Mouse (Mus musculus) kidney, adult 9 months (tissue): Measurements from ENCODE around the gene Erbb3.
"Not testable (repeated sequence)": the region's sequence is repeated elsewhere in the genome, so short reads cannot be mapped to it uniquely, and the experiment has no call there.

Experiments
- DNase-seq: peaks from one replicate; pipeline ENCODE4 v3.0.0; 2022

Gene Erbb3

DNA sequence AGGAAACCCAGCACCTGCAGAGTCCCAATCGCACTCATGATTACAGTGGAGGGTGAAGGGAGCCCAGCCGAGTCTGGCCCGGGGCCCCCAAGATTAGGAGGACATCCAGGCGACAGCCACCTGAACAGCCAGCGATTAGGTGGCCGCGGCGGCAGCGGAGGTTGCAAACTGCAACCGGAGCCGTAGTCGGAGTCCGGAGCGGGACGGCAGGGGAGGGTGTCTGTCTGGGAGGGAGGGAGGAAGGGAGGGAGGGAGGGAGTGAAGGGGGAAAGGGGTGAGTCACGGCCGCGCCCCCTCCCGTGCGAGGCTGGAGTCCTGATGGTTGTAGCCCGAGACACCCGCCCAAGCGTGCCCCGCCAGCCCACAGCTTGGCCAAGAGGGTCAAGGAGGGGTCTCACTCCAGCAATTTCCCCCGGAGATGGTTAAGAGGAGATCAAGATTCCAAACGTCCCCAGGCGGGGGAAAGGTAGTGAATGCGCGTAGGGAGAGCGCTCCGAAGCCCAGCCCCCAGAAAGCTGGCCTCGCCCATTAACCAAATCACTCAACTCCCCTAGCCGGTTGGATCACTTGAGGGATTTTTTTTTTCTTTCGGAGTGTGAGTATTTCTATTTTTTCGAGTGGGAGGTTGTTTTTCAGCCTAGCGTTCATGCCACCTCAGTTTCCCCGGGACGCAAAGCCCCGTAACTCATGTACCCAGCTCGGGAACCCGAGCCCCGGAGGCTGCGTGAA lies at the start of gene Erbb3:
Gene Erbb3 (minus strand): TSS at position 189 of the 729 bp plus-strand sequence.
- DNase-seq: peak; percentile 85

DNA sequence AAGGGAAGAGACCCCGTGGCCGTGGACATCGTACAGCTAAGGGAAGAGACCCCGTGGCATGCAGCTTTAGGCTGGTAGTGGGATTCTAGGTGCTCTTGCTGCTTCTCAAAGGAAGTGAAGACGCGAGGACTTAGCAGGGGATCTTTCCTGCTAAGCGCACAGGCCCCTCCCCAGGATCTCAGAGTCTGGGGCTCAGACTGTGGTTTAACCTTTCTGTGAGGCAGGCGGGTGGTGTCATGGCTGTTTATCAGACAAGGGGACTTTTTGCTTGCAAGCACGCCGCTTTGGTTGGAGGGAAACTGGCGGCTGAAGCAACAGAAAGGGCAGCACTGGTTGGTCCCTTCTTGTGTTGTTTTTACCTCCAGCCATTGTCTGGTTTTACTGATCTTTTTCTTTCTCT lies 47.6 kb upstream of the Erbb3 start:
- DNase-seq: no peak

DNA sequence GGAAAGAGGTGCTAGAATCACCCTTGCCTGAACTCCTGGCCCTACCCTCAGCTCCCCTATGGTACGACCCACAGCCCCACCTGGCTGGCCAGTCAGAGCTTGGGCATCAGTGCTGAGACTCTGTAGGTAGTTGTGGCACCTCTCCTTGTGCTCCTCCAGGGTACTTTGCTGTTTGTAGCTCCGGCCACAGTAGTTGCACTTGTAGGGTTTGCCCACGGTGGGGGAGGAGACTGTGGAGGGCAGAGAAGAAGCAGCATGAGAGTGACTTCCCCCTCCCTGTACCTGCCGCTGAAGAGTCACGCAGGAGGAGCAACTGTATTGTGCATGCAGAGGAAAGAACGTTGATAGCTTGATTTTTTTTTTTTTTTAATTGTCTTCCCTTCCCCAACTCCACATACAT lies 47.1 kb upstream of the Erbb3 start:
- no peak for DNase-seq

DNA sequence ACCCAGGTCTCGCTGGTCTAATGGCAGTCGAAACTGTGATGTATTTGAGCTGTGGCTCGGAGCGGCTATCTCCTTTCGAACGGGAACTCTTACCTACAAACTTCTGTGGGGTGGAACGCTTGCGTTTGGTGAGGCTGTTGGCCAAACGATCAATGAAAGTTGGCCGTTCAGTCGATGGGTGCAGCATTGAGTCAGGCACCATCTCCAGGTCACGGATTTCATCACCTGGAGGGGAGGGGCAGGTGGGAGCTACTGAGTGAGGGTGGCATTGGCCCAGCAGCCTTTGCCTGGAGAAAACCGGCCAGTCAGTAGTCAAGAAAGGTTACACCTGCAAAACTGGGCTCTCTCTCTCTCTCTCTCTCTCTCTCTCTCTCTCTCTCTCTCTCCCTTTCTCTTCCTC lies 46.2 kb upstream of the Erbb3 start:
- DNase-seq: no peak

DNA sequence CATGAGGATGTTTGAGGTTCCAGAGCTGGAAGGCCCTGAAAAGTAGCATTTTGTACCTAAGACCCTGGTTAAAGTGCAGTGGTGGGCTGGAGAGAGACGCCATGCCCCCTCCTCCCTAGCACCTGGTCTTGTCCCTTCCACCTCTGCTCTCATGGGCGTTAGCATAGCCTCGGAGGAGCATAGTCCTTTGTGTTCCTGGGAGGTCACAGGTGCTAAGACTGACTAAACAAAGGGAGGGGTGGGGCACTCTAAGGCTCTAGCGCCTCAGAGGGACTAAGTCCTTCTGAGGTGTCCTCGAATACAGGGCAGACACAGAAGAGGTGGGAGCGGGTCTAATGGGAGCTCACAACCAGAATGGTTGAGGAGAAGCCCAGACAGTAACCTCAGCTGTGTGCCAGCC lies 42.1 kb upstream of the Erbb3 start:
- no peak for DNase-seq

DNA sequence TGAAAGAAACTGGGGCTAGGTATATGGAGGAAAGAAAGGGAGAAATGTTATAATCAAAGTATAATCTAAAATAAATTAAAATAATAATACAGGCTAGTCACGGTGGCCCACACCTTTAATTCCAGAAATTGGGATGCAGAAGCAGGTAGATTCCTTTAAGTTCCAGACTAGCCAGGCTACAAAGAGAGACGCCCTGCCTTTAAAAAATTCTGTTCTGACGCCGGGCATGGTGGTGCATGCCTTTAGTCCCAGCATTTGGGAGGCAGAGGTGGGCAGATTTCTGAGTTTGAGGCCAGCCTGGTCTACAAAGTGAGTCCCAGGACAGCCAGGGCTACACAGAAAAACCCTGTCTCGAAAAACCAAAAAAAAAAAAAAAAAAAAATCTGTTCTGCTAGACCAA lies 40.9 kb upstream of the Erbb3 start:
- DNase-seq: not testable (repeated sequence)

DNA sequence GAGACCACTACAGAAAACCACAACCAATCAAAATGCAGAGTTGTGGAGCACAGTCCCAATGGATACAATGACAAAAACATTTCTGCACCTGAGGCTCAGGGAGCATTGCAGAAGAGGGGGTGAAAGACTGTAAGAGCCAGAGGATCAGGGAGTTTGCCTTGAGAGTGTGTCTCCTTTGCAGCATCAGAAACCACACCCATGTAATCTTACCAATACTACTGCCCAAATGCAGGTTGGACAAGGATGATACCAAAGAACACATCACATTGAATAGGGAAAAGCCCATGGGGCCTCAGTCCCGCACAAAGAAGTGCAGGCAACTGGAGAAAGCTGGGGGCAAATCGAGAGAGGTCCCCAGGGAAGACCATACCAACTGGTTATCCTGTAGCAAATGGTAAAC lies 40.3 kb upstream of the Erbb3 start:
- DNase-seq: no peak

DNA sequence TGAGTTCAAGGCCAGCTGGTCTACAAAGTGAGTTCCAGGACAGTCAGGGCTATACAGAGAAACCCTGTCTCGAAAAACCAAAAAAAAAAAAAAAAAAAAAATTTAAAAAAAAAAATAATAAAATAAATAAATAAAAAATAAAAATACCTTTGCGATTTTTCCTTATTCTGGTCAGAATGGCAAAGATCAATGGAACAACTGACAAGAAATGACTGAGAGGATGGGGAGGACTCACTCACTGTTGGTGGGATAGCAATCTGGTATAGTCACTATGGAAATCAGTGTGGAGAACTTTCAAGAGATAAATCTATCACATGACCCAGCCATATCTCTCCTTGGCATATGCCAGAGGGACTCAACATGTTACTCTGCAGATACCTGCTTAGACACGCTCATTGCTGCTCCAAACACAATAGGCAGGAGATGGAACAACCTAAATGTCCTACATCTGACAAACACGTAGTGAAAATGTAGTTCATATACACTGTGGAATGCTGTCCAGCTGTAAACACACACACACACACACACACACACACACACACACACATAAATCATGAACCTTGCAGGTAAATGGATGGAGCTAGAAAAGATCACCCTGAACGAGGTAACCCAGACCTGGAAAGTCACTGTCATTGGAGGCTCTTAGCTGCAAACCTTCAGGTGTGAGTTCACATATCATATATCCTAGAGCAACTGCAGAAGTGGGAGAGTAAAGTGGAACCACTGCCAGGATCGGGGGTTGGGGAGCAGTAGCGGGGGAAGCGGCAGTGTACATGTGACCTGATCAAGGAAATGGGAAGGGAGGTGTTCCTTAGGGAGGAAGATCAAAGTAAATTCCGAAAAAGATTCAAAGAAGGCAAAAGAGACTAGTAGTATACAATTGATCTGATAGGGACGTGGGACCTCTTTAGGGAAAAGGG lies 38.2 kb upstream of the Erbb3 start:
- DNase-seq: no peak

DNA sequence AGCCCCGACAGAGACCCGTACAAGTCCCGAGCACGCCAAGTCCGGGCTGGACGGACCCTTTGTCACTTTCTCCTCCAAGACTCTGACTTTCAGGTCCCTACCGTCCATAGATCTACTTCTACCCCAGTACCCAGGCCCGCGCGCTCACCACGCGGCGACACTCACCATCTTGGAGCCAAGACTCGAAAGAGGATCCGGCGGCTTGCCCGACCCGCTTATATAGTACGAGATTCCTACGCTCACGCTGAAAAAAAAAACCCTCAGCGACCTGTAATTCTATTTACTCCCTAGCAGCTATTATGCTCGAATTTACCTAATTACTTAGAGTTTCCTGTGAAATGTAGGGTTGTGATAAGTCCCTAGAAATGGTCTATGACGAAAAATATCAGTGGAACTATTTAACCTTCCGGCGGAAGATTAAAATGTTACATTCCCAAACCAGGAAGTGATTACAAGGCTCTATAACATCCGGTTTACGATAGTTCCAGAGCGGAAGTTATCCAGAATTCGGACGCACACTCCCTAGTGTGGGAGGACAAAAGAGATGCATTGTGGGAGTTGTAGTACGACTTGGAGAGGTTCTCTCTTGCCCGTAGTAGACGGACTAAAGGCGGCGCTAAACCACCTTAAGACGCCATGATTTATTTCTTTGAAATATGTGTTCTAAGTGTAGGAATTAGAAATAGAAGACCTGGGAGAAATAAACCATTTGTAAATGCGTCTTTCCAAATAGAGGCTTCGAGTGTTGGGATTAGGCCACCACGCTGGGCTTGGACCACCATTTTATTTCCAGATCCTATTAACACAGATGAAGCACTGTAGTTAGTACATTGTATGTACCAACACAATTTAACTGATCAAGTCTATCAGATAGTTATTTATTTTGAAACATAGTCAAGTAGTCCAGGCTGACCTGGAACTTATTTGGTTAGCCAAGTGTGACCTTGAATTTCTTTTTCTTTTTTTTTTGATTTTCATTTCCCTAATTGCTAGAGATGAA lies 37.2 kb upstream of the Erbb3 start, which contains the start of gene Rps26:
Gene Rps26 (minus strand): TSS at position 437 of the 1,000 bp plus-strand sequence.
- peak; percentile 99 for DNase-seq

DNA sequence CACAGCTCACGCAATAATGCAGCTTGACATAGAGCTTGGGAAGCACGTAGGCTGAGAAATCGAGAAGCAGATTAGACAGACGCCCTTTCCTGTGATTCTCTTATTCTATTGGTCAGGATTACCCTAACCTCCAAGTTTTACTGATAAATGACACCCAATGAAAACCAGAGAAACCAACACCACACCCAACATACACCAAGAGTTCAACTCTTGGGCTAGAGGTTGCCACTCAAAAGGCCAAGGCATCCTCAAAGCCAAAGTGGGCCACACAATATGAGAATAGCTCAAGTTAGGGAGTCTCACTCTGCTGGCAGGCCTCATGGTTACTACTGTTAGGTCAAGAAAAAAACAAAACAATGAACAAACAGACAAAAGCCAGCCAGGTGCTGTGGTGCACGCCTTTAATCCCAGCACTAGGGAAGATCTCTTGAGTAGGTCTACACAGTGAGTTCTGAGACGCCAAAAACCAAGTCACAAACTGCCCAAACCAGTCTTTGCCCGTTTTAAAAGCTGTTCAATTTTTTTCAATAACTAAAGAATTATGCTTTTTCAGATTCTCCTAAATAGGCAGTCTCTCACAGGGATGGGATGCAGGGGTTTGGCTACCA lies 35.9 kb upstream of the Erbb3 start:
- no peak for DNase-seq

DNA sequence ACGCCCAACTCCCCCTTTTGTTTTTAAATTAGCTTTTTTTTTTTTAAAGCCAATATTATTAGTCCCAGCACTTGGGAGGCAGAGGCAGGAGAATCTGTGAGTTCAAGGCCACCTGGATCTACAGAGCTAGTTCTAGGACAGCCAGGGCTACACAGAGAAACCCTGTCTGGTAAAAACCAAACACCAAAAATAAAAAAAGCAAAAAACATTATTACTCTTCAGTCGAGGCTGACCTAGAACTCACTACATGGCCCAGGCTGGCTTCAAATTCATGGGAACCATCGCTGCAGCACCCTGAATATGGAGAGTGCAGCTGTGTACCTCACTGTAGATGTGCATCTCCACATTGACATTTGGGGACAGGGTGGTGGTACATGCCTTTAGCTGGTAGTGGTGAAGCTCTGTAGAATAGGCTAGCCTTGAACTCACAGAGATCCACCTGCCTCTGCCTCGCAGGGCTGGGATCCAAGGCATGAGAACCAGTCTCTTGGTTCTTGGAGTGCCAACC lies 33.7 kb upstream of the Erbb3 start:
- not testable (repeated sequence) for DNase-seq

DNA sequence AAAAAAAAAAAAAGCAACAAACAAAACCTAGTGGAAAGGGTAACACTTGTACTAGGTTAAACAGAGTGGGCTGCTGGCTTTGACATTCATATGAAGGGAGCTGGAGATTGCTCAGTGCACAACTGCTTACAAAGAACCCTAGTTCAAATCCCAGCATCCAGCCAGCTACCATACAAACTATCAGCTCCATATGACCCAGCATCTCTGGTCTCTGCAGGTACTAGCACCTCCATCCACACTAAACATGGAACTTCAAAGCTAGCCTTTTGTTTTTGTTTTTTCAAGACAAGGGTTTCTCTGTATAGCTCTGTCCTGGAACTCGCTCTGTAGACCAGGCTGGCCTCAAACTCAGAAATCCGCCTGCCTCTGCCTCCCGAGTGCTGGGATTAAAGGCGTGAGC lies 33.2 kb upstream of the Erbb3 start:
- no peak for DNase-seq

DNA sequence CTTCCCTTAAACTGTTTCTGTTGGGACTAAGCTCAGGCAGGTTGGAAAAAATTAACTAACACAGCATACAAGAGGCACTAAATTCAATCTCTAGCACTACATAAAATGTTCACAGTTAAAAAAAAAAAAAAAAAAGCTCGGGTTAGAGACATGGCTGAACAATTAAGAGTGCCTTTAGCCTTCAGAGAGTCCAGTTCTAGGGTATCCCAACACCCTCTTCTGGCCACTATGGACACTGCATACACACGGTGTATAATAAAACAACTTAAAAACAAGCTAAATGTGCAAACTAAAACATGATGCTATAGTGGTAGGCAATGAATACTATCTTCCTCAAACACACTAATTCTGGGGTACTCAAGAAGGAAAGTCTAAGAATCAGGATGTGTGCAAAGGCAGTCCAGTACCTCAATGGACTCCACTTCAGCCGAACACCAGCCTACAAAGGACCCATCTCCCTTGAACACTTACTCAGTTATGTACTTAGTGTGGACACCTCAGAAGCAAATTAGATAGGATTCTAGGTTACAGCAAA lies 32.6 kb upstream of the Erbb3 start:
- no peak for DNase-seq

DNA sequence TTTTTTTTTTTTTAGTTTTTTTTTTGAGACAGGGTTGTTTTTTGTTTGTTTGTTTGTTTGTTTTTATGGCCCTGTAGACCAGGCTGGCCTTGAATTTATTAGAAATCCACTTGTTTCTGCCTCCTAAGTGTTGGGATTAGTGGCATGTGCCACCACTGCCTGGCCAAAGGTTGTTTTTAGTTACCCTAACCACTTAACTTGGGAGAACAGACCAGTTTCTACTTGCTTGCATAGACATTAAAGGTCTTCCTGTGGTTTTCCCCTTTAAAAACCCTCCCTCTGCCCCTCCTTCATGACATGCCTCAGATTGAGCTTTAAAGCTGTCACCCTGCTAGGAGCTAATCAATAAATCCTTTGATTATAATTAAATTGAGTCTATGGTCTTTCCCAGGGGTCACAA lies 30.8 kb upstream of the Erbb3 start:
- no peak for DNase-seq

DNA sequence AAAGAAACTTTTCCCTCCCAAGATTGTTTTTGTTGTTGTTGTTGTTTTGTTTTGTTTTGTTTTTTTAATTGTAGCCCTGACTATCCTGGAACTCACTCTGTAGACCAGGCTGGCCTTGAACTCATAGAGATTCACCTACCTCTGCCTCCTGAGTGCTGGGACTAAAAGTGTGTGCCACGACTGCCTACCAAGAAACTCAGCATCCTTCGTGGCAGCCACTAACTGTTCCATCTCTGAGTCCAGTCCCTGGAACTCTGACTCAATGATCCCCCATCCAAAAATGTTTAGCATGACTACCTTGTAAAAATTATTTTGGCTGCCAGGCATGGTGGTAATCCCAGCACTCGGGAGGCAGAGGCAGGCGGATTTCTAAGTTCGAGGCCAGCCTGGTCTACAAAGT lies 29.7 kb upstream of the Erbb3 start:
- not testable (repeated sequence) for DNase-seq

DNA sequence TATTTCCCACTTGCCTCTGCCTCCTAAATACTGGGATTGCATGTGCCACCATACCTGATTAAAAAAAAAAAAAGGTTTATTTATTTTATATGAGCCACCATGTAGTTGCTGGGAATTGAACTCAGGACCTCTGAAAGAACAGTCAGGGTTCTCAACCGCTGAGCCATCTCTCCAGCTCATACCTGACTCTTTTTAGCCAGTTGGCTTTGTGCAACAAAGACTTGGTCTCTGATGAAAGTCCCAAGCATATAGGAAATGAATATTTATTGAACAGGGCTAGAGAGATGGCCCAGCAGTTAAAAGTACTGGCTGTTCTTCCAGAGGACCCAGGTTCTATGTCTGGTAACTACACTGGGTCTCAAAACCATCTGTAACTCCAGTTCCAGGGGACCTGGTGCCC lies 29.1 kb upstream of the Erbb3 start:
- DNase-seq: no peak

DNA sequence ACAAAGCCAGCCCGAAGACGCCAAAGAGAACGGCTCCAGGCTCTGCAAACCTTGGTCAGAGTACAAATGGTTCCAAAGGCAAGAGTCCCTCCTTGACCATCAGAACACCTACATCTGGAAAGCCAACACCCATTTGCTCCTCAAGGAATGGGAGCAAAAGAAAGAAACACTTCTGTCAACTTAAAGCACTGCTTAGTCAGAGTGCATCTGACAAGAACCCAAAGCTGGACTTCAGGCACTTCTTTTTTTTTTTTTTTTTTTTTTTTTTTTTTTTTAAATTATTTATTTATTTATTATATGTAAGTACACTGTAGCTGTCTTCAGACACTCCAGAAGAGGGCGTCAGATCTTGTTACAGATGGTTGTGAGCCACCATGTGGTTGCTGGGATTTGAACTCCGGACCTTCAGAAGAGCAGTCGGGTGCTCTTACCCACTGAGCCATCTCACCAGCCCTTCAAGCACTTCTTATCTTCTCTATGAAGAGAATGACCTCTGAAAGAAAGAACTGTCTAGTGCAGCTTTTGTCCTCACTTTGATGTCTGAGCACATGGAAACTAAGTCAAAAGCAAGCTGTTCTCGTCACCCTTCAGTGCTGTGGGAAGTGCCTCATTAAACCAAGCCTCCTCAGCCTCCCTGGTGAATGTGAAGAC lies 26.5 kb upstream of the Erbb3 start:
- not testable (repeated sequence) for DNase-seq

DNA sequence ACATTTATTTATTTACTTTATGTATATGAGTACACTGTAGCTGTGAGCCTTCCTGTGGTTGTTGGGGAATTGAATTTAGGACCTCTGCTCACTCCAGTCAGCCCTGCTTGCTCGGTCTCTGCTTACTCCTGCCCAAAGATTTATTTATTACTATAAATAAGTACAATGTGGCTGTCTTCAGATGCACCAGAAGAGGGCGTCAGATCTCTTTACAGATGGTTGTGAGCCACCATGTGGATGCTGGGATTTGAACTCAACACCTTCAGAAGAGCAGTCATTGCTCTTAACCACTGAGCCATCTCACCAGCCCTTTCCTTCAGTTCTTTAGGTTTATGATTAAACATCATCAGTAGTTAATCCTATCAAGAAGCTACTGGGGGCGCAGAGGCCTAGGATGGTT lies 25.5 kb upstream of the Erbb3 start:
- DNase-seq: no peak

DNA sequence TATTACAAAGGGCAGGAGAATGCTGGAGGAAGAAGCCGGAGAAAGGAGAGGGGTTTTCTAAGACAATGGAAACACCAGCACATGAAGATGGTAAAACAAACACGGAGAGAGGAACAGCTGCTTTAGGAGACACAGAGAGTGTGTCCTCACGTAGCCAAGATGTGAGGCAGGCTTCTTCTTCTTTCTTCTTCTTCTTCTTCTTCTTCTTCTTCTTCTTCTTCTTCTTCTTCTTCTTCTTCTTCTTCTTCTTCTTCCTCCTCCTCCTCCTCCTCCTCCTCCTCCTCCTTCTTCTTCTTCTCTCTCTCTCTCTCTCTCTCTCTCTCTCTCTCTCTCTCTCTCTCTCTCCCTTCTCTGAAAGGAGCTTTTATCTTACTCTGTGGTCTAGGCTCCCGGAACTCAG lies 24.4 kb upstream of the Erbb3 start:
- DNase-seq: not testable (repeated sequence)

DNA sequence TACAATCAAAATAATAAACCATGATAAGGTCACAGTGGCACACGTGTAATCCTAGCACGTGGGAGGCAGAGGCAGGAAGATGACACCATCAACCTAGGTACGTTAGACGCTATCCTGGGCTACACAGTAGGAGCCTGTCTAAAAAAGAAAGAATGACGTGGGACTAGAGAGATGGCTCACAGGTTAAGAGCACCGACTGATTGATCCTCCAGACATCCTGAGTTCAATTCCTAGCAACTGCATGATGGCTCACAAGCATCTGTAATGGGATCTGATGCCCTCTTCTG lies 23.6 kb upstream of the Erbb3 start:
- DNase-seq: no peak

DNA sequence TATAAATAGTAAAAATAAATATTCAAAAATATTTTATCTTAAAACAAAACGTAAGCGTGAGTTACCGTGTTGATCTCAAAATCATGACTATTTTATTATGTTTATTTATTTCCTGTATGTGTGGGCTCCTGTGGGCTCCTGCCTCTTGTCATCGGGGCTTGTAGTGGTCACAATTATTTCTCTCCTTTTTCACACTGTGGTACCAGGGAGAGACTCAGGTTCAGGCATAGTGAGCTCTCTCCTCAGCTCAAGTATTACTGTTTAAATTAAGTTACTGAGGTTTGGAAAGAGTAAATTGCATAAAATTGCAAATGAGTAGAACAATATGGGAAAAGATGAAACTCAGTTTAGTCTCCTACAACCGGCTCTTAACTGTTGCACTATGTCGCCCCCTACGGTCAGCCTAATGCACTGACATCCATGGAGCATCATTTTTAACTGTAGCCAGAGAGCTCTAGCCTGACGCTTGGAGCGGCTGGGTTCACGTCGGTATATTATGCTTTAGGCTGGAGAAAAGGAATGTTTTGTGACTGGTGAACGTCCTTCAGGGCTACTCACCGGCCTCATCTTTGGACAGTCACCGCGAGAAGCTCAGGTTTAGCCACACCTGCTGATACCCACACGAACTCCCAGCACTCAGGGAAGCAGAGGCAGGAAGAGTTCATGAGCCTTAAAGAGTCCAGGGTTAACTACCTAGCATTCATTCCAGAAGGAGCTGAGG lies 23.1 kb upstream of the Erbb3 start:
- peak; percentile 74 for DNase-seq
